Mouse (Mus musculus) cortical plate, adult 2 months (tissue): ENCODE results near the gene Artn.

Source experiments
- CTCF ChIP-seq: fragments of 200-500 bp; IDR thresholded peaks from 2 replicates; pipeline ENCODE4 v1.5.1; 2011; ENCODE audit warnings: mild to moderate bottlenecking, control low read depth, low read length; ENCODE audit not compliant: insufficient read depth; ENCODE audit errors: extremely low read depth
- POLR2A ChIP-seq: fragments of 200-500 bp; IDR thresholded peaks from 2 replicates; pipeline ENCODE4 v1.6.1; 2011; ENCODE audit warnings: mild to moderate bottlenecking, low read length, control low read depth; ENCODE audit not compliant: insufficient read depth; ENCODE audit errors: extremely low read depth

DNA sequence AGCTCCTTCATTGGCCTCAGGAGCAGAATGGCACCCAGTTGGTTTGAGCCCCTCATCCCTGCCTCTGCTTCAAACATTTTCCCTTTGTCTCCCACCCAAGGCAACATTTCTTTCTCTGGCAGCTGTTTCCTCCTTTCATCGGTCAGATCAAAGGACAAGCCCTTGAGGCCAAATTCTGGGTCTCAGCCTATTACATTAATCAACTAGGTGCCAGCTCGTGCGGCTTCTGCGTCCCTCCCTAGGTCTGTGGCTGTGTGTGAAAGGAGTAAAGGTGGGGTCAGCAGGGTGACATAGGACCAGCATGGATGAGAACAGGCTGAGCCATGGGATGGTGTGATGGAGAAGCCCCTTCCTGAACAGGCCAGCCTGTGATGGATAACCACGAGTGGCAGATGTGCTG, 13.8 kb upstream of the Artn start:
- TF ChIP-seq CTCF (no peak), POLR2A (no peak)
